Mouse (Mus musculus): ENCODE results near the gene Chd3.
"Not testable (repeated sequence)": the region's sequence is repeated elsewhere in the genome, so short reads cannot be mapped to it uniquely, and the experiment has no call there.

Chd3 gene

DNA sequence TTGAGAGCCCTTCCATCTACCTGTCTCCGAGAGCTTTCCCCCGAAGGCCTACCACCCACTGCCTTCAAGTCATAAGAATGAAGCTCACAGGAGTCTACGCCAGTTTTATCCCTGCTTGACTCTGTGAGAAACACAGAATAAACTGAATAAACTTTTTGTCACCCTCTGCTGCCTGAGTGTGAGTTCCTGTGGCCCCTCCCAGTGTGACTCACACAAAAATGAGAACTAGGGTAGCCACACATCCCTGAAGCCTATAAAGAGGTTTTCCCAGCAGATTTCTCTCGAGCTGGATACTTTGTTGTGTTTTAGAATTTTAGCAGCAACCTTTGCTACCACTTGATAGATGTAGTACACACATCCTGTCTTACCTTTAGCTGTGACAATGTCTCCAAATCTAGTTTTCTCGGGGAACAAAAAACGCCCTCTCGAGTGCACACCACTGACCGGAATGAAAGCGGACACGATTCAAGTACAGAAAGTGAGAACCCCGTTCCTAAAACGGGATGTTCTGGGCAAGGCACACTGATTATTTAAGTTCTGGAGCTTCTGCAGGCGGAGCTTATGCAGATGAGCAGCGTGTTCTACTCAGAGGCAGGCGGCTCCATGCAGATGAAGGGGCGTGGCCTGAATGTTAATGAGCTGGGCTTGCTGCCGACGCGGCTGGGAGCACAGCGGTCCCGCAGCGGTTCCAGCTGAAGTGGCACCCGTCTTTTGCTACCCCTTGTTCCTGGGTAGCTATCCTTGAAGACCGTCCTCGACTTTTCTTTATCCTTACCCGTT is 43.4 kb downstream of the Chd3 start, which contains the start of gene Kcnab3:
TSS of gene Kcnab3 (plus strand) at position 631 of the 780 bp plus-strand sequence.
- no peak for DNase-seq (ENCODE audit: low read depth, low spot score)

DNA sequence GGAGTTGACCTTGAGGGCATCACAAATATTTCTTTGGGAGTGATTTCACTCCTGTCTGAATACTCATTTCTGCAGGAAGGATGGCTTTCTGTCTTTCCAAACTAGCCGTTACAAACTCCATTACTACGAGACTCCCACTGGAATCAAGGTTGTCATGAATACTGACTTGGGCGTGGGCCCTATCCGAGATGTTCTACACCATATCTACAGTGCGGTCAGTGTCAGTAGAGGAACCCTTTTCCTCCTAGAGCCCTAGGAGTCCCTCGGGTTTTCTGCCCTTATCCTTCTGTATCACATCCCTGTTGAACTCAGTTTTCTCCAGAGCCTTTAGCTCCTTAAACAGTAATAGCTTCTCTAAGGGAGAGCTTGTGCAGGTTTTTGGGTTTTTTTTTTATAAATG is 44.5 kb downstream of the Chd3 start:
- DNase-seq (ENCODE audit: low read depth, low spot score), result no peak

DNA sequence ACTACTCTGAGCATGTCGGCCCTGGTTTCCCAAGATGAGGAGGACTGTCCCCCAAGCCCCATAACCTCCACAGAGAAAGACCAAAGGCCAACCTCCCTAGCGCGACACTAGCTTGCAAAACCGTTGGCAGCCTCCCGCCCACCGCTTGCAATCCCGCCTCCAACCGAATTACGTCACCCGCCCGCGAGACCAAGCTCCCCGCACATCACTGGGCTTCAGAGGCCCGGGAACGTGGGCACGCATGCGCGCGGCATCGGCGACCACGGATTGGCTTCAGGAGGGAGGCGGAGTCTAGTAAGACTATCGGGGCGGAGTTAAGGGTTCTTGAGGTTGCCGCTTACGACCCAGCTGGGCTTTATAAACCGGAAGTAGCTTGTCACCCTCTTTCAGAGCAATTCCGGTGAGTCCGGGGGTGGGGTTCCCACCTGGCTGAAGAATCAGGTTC is 45.5 kb downstream of the Chd3 start, which contains the start of the genes Cntrob and Trappc1:
TSS of gene Cntrob (minus strand) at position 109 of the 445 bp plus-strand sequence.
TSS of gene Trappc1 (plus strand) at position 314 of the 445 bp plus-strand sequence.
- DNase-seq (ENCODE audit: low read depth, low spot score), result peak; percentile 96

DNA sequence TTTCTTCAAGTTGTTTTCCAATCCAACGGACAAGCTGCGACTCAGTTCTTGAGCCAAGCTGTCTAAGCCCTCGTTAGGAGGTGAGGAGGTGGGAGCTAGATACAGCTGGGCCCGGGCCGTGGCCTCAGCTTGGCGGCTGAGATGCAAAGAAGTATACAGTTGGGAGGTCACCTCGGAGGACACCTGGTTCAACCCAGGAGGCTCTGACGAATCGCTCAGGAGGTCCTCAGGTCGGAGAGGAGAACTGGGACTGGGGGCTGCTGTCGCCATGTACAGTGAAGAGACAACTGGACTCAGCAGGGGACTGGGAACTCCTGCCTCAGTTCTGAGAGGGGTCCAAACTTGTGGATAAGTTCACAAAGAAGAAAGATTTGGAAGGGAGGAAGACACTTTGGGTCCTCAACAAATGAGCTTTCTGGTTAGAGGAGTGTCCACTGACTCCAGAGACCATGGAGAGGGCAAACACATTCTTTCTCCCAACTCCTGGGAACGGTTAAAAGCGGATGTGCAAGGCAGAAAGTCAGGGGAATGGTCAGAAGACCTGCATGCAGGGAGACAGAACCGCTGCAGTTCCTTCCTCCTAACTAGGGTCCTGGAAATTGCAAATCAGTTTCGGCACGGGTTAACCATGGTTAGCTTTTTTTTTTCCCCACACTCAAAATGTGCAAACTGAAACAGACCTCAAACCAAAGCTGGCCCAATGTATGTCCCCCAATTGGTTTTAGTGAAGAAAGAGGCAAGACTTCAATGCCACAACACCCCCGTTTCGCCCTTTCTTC is 46.3 kb downstream of the Chd3 start:
- DNase-seq (ENCODE audit: low read depth, low spot score), result no peak

DNA sequence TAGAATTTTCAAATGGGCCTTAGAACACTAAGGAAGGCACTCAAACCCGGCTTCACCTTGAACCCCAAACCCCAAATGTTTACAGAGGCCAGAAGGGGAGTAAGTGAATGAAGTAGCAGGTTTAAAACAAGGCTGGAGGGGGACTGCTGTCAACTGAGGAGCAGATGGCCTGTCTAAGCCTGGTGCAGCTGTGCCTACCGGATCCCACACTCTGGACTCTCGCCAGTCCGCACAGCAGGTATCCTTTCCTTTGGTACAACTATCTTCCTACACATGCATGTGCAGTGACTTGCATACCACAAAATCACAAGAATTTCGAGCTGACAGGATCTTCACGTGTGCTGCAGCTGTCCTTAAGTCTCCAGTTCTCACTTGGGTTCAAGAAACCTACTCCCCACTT is 47.2 kb downstream of the Chd3 start:
- DNase-seq (ENCODE audit: low read depth, low spot score), result no peak

DNA sequence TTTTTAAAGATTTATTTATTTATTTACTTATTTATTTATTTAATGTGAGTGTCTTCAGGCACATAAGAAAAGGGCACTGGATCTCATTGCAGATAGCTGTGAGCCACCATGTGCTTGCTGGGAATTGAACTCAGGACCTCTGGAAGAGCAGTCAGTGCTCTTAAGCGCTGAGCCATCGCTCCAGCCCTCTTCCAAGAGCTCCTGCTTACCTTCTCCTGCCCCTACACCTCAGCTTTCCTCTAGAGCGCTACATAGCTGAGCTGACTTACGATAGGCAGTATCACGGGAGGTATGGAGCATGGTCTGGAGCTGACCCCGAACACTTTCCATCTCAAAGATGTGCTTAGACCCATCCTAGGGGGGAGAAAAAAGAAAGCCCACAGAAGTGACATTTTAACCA is 47.6 kb downstream of the Chd3 start:
- no peak for DNase-seq (ENCODE audit: low read depth, low spot score)

DNA sequence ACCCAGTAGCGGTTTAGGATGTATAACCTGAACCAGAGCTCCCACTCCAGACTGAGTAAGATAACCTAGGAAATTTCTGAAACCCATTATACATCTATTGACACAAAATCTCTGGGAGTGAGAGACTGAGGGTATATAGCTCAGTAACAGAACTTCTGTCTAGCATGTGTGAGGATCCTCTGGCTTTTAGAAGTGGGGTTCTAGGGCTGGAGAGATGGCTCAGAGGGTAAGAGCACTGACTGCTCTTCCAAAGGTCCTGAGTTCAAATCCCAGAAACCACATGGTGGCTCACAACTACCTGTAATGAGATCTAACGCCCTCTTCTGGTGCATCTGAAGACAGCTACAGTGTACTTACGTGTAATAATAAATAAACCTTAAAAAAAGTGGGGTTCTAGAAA is 51.2 kb downstream of the Chd3 start:
- not testable (repeated sequence) for DNase-seq (ENCODE audit: low read depth, low spot score)

DNA sequence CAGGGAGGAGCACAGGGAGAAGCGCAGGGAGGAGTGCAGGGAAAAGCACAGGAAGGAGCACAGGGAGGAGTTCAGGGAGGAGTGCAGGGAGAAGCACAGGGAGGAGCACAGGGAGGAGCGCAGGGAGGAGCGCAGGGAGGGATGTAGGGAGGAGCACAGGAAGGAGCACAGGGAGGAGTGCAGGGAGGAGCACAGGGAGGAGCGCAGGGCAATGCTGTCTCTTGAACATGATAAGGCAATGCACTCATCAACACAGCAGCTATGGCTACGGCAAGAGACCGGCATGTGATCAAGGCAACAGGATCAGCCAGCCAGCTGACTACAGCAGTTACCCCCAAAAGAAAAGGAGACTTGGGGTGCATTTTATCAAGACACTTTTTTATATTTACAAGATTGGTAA is 52.8 kb downstream of the Chd3 start:
- DNase-seq (ENCODE audit: low read depth, low spot score), result no peak

DNA sequence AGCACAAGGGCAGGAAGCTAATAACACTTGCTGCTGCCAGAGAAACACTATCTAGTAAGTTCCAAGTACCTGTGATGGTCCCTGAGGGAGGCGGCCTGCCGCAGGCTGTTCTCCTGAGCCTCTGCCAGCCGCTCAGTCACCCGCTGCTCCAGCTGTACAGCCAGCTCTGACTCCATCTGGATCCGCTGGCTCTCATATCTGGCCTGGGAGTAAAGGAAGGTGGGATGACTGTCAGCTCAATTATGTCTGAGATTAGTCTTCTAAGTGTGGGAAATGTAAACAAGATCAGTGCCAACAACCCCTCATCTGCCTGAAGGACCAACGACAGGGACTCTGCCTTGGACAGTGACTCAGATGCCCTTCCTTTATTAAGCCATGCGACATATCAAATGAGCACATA is 57.9 kb downstream of the Chd3 start:
- no peak for DNase-seq (ENCODE audit: low read depth, low spot score)

DNA sequence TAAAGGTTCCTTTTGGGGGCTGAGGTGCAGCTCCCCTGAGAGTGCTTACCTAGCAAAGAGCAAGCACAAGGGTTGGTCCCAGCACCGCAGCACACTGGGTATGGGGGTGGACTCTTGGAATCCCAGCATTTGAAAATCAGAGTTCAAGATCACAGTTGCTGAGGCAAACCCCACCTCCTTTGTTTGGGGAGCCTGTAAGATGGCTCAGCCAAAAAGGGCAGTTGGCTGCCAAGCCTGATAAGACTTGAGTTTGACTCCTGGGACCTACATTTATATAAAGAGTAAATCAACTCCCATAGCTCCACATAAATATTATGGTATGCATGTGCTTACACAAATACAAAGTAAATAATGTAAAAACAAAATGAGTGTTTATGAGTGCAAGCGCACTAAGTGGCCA is 63.2 kb downstream of the Chd3 start:
- DNase-seq (ENCODE audit: low read depth, low spot score), result no peak

DNA sequence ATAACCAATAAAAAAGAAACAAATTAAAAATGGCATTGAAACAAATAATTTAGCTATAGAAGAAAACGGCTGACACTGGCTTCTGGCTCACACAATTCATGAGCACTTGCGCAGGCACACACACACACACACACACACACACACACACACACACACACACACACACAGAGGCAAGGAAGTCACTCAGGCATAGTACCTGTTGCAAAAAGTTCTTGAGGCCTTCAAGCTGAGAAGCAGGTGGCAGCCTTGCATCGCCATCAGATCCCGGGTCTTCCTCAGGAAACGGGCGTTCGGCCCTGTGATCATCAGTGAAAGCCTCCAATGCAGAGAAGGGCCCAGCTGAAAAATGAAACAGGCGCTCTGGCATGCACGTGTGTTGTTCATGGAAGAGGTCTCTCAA is 63.9 kb downstream of the Chd3 start:
- no peak for DNase-seq (ENCODE audit: low read depth, low spot score)

DNA sequence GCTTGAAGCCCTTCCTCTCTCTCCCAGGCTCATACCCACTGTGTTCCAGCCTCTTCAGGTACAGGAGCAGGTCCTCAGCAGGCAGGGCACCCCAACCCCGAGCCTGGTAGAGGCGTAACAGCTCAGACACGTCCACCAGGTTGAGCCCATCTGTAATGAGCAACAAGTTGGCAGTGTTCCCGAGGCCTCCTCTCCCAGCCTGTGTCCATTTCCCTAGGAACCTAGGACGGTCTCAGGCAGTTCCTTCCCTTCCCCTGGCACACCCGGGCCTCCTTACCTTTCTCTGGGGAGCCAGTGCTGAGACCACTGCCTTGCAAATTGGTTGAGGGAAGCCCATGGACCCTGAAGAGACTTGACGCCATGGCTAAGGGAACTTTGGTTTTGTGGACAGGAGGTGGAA is 66.4 kb downstream of the Chd3 start:
- DNase-seq (ENCODE audit: low read depth, low spot score), result no peak

DNA sequence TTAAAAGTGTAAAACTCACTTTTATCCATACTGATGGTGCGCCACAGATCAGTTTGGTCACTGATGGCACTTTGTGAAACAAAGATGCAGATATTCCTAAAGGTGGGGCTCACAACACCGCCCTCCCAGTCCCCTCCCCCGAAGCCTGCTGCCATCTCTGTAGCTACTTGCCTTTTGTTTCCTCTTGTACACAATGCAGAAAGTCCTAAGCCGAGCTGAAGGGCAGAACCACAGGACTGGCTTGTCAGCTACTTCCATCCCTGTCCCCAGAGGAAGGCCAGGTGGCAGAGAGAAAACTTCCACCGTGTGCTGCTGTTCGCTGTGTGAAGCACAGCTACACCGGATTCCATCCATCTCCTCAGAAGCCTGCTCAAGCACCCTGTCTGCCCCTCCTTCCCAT is 71.0 kb downstream of the Chd3 start:
- DNase-seq (ENCODE audit: low read depth, low spot score), result no peak

DNA sequence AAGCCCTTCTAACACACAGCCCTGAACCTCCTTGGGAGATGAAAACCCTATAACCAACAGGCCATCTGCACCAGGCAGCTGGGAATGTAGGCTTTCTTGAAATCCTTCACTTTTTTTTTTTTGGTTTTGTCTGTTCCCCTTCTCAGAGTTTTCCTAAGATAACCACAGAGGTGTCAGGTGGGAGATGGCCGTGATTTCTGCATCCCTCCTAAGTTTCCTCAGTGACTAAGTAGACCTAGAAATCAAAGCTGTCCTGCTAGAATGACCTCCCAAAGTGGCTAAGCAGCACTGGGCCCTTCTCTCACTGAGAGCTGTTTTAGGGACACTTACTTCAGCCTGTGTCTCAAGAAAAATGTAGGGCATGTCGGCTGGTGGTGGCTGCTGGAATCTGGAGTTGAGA is 71.4 kb downstream of the Chd3 start:
- no peak for DNase-seq (ENCODE audit: low read depth, low spot score)

DNA sequence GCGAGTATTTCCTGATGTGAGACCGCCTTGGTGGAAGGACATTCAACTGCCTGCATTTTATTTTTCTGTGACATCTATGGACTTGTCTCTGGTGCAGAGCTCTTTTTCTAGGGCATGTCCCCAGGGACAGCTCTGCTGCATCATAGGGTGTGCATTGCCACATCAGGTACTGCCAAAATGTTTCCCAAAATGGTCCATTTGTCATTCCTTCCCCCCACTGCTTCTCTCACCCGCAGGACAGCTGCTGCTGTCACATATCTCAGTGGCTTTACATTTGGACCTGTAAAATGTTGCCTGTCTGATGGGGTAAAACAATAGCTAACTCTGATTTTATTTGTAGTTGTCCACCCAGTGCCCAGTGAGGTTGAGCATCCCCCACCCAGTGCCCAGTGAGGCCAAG is 73.9 kb downstream of the Chd3 start:
- DNase-seq (ENCODE audit: low read depth, low spot score), result no peak
